Mouse (Mus musculus): ENCODE measurements at regions not wholly inside any gene's neighbourhood (a gene's known extent, or its start where the extent isn't known, plus 50 kb on each side); places are given as distances from the start of the nearest gene placed in this dataset.
A peak's percentile ranks its signal among the peaks of the same experiment; 100 is the strongest.

- ATAC-seq (replicated peaks; ENCODE audit: low FRiP score, low TSS enrichment, poor library complexity, severe bottlenecking) = no peak
Measured at GRCm38 (mm10) chr17:80831686-80832085, 103.4 kb upstream of the Map4k3 start.

- no peak for ATAC-seq (replicated peaks; ENCODE audit: low FRiP score, low TSS enrichment, poor library complexity, severe bottlenecking)
Measured at GRCm38 (mm10) chr17:80827896-80828295, 99.6 kb upstream of the Map4k3 start.

- no peak for ATAC-seq (replicated peaks; ENCODE audit: low FRiP score, low TSS enrichment, poor library complexity, severe bottlenecking)
Measured at GRCm38 (mm10) chr17:80827361-80827760, 99.1 kb upstream of the Map4k3 start.

GRCm38 (mm10) chr17:80825971-80826730, 97.9 kb upstream of the Map4k3 start:
- ATAC-seq (replicated peaks; ENCODE audit: low FRiP score, low TSS enrichment, poor library complexity, severe bottlenecking) = no peak

GRCm38 (mm10) chr17:80825518-80825901, 97.2 kb upstream of the Map4k3 start:
- no peak for ATAC-seq (replicated peaks; ENCODE audit: low FRiP score, low TSS enrichment, poor library complexity, severe bottlenecking)

- no peak for ATAC-seq (replicated peaks; ENCODE audit: low FRiP score, low TSS enrichment, poor library complexity, severe bottlenecking)
Measured at GRCm38 (mm10) chr17:80824826-80825517, 96.7 kb upstream of the Map4k3 start.

GRCm38 (mm10) chr17:80824261-80824660, 96.0 kb upstream of the Map4k3 start:
- no peak for ATAC-seq (replicated peaks; ENCODE audit: low FRiP score, low TSS enrichment, poor library complexity, severe bottlenecking)

- ATAC-seq (replicated peaks; ENCODE audit: low FRiP score, low TSS enrichment, poor library complexity, severe bottlenecking) = no peak
Measured at GRCm38 (mm10) chr17:80820888-80821287, 92.6 kb upstream of the Map4k3 start.

- no peak for ATAC-seq (replicated peaks; ENCODE audit: low FRiP score, low TSS enrichment, poor library complexity, severe bottlenecking)
Measured at GRCm38 (mm10) chr17:80818477-80819028, 90.3 kb upstream of the Map4k3 start.

GRCm38 (mm10) chr17:80815747-80816146, 87.5 kb upstream of the Map4k3 start:
- ATAC-seq (replicated peaks; ENCODE audit: low FRiP score, low TSS enrichment, poor library complexity, severe bottlenecking) = 0 out of 2 replicates have a peak, but pooled peaks have one; percentile 22

GRCm38 (mm10) chr17:80813194-80813593, 84.9 kb upstream of the Map4k3 start:
- ATAC-seq (replicated peaks; ENCODE audit: low FRiP score, low TSS enrichment, poor library complexity, severe bottlenecking) = no peak

GRCm38 (mm10) chr17:80809275-80809674, 81.0 kb upstream of the Map4k3 start:
- ATAC-seq (replicated peaks; ENCODE audit: low FRiP score, low TSS enrichment, poor library complexity, severe bottlenecking) = no peak

- ATAC-seq (replicated peaks; ENCODE audit: low FRiP score, low TSS enrichment, poor library complexity, severe bottlenecking) = no peak
Measured at GRCm38 (mm10) chr17:80808069-80808468, 79.8 kb upstream of the Map4k3 start.

- no peak for ATAC-seq (replicated peaks; ENCODE audit: low FRiP score, low TSS enrichment, poor library complexity, severe bottlenecking)
Measured at GRCm38 (mm10) chr17:80803361-80803915, 75.2 kb upstream of the Map4k3 start.

- no peak for ATAC-seq (replicated peaks; ENCODE audit: low FRiP score, low TSS enrichment, poor library complexity, severe bottlenecking)
Measured at GRCm38 (mm10) chr17:80802622-80803021, 74.3 kb upstream of the Map4k3 start.

- ATAC-seq (replicated peaks; ENCODE audit: low FRiP score, low TSS enrichment, poor library complexity, severe bottlenecking) = no peak
Measured at GRCm38 (mm10) chr17:80801991-80802390, 73.7 kb upstream of the Map4k3 start.

GRCm38 (mm10) chr17:80801451-80801983, 73.2 kb upstream of the Map4k3 start:
- peak; percentile 72 for ATAC-seq (replicated peaks; ENCODE audit: low FRiP score, low TSS enrichment, poor library complexity, severe bottlenecking)

GRCm38 (mm10) chr17:80800877-80801276, 72.6 kb upstream of the Map4k3 start:
- ATAC-seq (replicated peaks; ENCODE audit: low FRiP score, low TSS enrichment, poor library complexity, severe bottlenecking) = no peak

GRCm38 (mm10) chr17:80800454-80800853, 72.2 kb upstream of the Map4k3 start:
- ATAC-seq (replicated peaks; ENCODE audit: low FRiP score, low TSS enrichment, poor library complexity, severe bottlenecking) = no peak; the same call in 1 of the 2 replicates

GRCm38 (mm10) chr17:80799061-80799460, 70.8 kb upstream of the Map4k3 start:
- no peak for ATAC-seq (replicated peaks; ENCODE audit: low FRiP score, low TSS enrichment, poor library complexity, severe bottlenecking)
